Mouse (Mus musculus) yolk sac, embryonic 10.5 days (tissue): ENCODE data around the gene Gm29666.
"Not testable (repeated sequence)": the region's sequence is repeated elsewhere in the genome, so short reads cannot be mapped to it uniquely, and the experiment has no call there.

Experiments used
- DNase-seq: peaks from one replicate; pipeline ENCODE4 v3.0.0-alpha.2; 2017; ENCODE audit warnings: low spot score

Gm29666 gene

GRCm38 (mm10) chr15:84903843-84904385 lies 15.9 kb downstream of the Gm29666 start:
- DNase-seq: no peak

DNA sequence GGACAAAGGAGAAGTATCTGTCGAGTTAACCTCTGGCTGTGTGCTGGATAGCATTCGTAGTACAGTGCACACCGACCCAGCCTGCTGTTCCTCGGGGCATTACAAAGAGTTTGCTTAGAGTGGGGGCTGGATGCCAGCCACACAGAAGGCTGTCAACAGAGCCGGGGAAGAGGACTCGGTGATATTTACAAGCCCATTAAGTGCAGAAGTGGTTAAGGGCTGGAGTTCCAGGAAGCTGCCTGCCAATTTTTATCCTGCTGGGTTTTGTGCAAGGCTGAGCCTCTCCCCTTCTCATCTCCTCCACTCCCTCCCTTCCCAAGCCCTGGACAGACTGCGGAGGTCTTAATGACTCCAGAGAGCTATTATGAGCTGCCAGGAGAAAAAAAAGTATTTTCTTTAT lies 21.8 kb downstream of the Gm29666 start:
- no peak for DNase-seq

GRCm38 (mm10) chr15:84896664-84897063 lies 23.2 kb downstream of the Gm29666 start:
- DNase-seq: no peak

- not testable (repeated sequence) for DNase-seq
Measured at GRCm38 (mm10) chr15:84896216-84896615, 23.6 kb downstream of the Gm29666 start.

DNA sequence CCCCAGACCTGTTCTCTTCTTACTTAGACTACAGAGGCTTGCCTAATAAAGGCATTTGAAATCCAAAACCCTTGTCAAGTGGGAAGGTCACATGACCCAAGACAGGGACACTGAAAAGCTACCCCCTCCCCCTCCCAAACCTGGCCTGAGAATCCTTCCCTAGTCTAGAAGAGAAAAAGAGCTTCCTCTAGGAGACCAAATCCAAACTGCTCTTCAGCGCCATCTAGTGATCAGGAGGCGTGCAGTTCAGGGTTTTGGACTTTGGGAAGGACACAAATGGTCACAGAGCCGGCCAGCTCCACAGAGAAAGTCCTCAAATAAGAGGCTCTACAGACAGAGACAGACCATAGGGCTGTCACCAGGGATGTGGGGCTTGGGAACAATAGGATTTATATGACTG lies 28.2 kb downstream of the Gm29666 start:
- peak; percentile 54 for DNase-seq

- no peak for DNase-seq
Measured at GRCm38 (mm10) chr15:84891246-84891645, 28.6 kb downstream of the Gm29666 start.

- DNase-seq: no peak
Measured at GRCm38 (mm10) chr15:84888066-84888465, 31.8 kb downstream of the Gm29666 start.

GRCm38 (mm10) chr15:84877029-84877815 lies 42.6 kb downstream of the Gm29666 start:
- DNase-seq: peak; percentile 5

GRCm38 (mm10) chr15:84873867-84874266 lies 46.0 kb downstream of the Gm29666 start:
- no peak for DNase-seq

DNA sequence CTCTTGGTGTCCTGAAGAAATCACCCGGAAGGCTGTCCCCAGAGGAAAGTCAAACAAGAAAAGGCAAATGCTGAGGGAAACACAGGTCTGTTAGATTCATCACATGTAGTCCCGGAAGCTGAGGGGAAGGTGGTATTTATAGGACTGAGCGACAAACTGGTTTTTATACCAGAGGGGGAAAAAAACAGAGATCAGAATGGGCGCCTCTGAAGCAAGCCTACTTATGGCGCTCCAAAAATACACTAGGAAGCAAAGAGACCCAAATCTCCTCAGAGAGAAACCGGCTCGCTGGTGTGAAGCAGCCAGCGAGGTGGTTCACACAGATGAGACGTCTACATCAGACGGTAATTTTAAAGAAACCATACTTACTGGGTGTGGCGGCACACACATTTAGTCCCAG lies 46.8 kb downstream of the Gm29666 start:
- no peak for DNase-seq

GRCm38 (mm10) chr15:84871802-84872201 lies 48.0 kb downstream of the Gm29666 start:
- no peak for DNase-seq

GRCm38 (mm10) chr15:84861911-84862310 lies 57.9 kb downstream of the Gm29666 start:
- DNase-seq: no peak
